Comparison of ENCODE assay signal across 20 mouse cellular contexts in genomic region chr11:79560536-79560935, GRCm38 (mm10). TPM values are rescaled to one million over a fixed set of nuclear protein-coding genes. Genes with fewer than 3 reads are reported as not detected.
"Had no signal": no experiment of that assay in that cellular context is flagged by ENCODE, and none has a peak within 500 bp of the region (broad histone marks: within the 10 kb centered on the region; RNA-seq: fewer than 3 reads in every experiment).

No protein-coding gene starts in this region.

- H3K27me3 ChIP-seq: neural tube, embryonic 13.5 days; neural tube, embryonic 15.5 days; stomach, embryonic 15.5 days had no signal

- H3K4me2 ChIP-seq: neural tube, embryonic 13.5 days; neural tube, embryonic 15.5 days; stomach, embryonic 15.5 days had no signal

- H3K9me3 ChIP-seq: neural tube, embryonic 13.5 days; neural tube, embryonic 15.5 days; stomach, embryonic 15.5 days had no signal

- H3K4me3 ChIP-seq: neural tube, embryonic 13.5 days; neural tube, embryonic 15.5 days; stomach, embryonic 15.5 days had no signal

- H3K9ac ChIP-seq: neural tube, embryonic 13.5 days; neural tube, embryonic 15.5 days; stomach, embryonic 15.5 days had no signal

- DNase-seq: retina, postnatal 1 day; right cerebral cortex, adult 18-20 months; right cerebral cortex, postnatal 14 days; right cerebral cortex, postnatal 25 days; right cerebral cortex, postnatal 4 days; spleen, adult 18-20 months; thymus, adult 18-20 months; thymus, adult 2 months; thymus, postnatal 14 days; thymus, postnatal 25 days; thymus, postnatal 36 days; thymus, postnatal 4 days had no signal

- H3K27ac ChIP-seq: neural tube, embryonic 13.5 days; neural tube, embryonic 15.5 days; stomach, embryonic 15.5 days; stomach, postnatal 0 days had no signal

- H3K4me1 ChIP-seq: neural tube, embryonic 13.5 days; neural tube, embryonic 15.5 days; stomach, embryonic 15.5 days had no signal

RNA-seq across cellular contexts. Expression of gene Evi2, which starts 30.1 kb away (rescaled TPM):
- polyA plus RNA-seq: testis, adult 2 months had no signal

RNA-seq across cellular contexts. Expression of gene Evi2b, which starts 37.0 kb away (rescaled TPM):
- polyA plus RNA-seq: neural tube, embryonic 14.5 days had no signal

RNA-seq across cellular contexts. Expression of gene Omg, which starts 56.7 kb away (rescaled TPM):
- polyA plus RNA-seq: small intestine, adult 2 months; spleen, adult 2 months; testis, adult 2 months had no signal
